Mouse (Mus musculus) forebrain, embryonic 16.5 days (tissue): ENCODE data around the gene Ctsd. TPM values are rescaled to one million over a fixed set of nuclear protein-coding genes. Genes with fewer than 3 reads are reported as not detected.

Experiments
- ATAC-seq: fragments of 200-750 bp; cut with Nextera tagmentation; 2 replicates; pipeline ENCODE4 v1.8.0; 2017; ENCODE audit warnings: mild to moderate bottlenecking, moderate library complexity
- H3K27ac ChIP-seq: fragments of 300-500 bp; sonication (generic); 2 replicates; pipeline ENCODE4 v1.5.1; 2014; ENCODE audit warnings: low read length, control low read depth
- H3K27me3 ChIP-seq: fragments of 300-500 bp; sonication (generic); replicated peaks from 2 replicates; pipeline ENCODE4 v1.6.1; 2014; ENCODE audit warnings: low read length; ENCODE audit not compliant: control insufficient read depth, insufficient read depth
- H3K36me3 ChIP-seq: fragments of 300-500 bp; sonication (generic); 2 replicates; pipeline ENCODE4 v1.6.1; 2014; ENCODE audit not compliant: control insufficient read depth, insufficient read depth
- H3K4me1 ChIP-seq: fragments of 300-500 bp; sonication (generic); replicated peaks from 2 replicates; pipeline ENCODE4 v1.6.1; 2014; ENCODE audit warnings: low read length; ENCODE audit not compliant: control insufficient read depth, insufficient read depth
- H3K4me2 ChIP-seq: fragments of 300-500 bp; sonication (generic); 2 replicates; pipeline ENCODE4 v1.6.1; 2014; ENCODE audit warnings: mild to moderate bottlenecking, low read length, control low read depth
- H3K4me3 ChIP-seq: fragments of 300-500 bp; sonication (generic); replicated peaks from 2 replicates; pipeline ENCODE4 v1.5.1; 2014; ENCODE audit warnings: mild to moderate bottlenecking, low read length, control low read depth
- H3K9ac ChIP-seq: fragments of 300-500 bp; sonication (generic); replicated peaks from 2 replicates; pipeline ENCODE4 v1.6.1; 2014; ENCODE audit warnings: low read depth, low read length, control low read depth
- H3K9me3 ChIP-seq: fragments of 300-500 bp; sonication (generic); 2 replicates; pipeline ENCODE4 v1.6.1; 2016; ENCODE audit warnings: low read length; ENCODE audit not compliant: control insufficient read depth
- WGBS: fragments of 180-500 bp; shearing (Covaris S2); extraction: QIAGEN DNeasy Blood & Tissue Kit; methylation state at CpG from one replicate; pipeline ENCODE4 v1.1.7; 2014; 5-methylcytosine and 5-hydroxymethylcytosine counted together
- polyA plus RNA-seq: library from polyadenylated mRNA; unstranded; fragments of >200 nt; fragmentation: Nextera tagmentation; extraction: Ambion mirVana; gene quantifications from 2 replicates; pipeline ENCODE4 v1.2.1, GENCODE M21; 2015

The Ctsd gene
- polyA plus RNA-seq, 1 experiment from 2014 or later: 203 TPM

DNA sequence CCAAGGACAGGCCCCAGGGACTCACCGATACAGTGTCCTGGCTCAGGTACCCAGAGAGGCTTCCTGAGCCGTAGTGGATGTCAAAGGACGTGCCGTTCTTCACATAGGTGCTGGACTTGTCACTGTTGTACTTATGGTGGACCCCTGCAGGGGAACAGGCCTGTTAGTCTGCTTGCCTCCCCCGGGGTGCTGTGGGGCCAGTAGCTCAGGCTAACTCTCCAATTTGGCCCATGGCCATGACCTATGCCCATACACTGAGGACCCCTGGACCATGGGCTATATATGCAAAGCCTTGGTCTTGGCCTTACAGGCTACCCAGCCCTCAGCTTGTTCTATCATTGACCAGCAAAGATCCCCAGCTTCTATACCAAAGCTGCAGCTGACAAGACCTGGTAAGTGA, 5.3 kb downstream of the Ctsd start, which contains the start of gene Gm49369:
Gm49369 (minus strand) TSS at position 101 of the 400 bp plus-strand sequence.
- no peak within 1 kb of the TSS for H3K4me2 ChIP-seq
- H3K4me1 ChIP-seq: peaks cover 15% of the 10 kb centered on the region
- H3K9me3 ChIP-seq: no peaks in the 10 kb centered on the region
- no peak within 1 kb of the TSS for H3K4me3 ChIP-seq
- no peaks in the 10 kb centered on the region for H3K27me3 ChIP-seq
- peaks cover 46% of the 10 kb centered on the region for H3K36me3 ChIP-seq
- H3K9ac ChIP-seq: no peak within 1 kb of the TSS
- ATAC-seq: no peak
- 97% methylated on average over 5 of the region's 5 CpGs for WGBS
- H3K27ac ChIP-seq: no peak within 1 kb of the TSS

DNA sequence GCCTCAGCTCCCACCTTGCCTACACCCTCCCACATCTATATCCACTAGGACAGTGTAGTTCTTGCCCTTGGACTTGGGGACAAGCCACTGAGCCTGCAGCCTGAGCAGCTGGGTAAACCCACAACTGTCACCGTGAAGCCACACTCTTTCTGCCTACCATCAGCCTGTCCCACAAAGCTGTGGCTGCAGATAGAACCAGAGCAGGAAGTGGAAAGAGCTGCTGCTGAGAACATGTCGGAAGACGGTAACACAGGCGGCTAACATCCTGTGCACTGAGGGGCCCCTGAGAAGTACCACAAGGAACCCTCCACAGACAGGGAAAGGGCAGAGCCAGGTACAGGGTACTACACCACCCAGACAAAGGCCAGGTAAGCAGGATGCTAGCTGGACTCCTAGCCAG, 6.7 kb downstream of the Ctsd start:
- H3K4me3 ChIP-seq: no peak overlapping the region
- no peaks in the 10 kb centered on the region for H3K9me3 ChIP-seq
- no peak overlapping the region for H3K4me2 ChIP-seq
- peaks cover 5% of the 10 kb centered on the region for H3K4me1 ChIP-seq
- H3K36me3 ChIP-seq: peaks cover 54% of the 10 kb centered on the region
- H3K27ac ChIP-seq: no peak overlapping the region
- WGBS: 96% methylated on average over 4 of the region's 4 CpGs
- no peak overlapping the region for H3K9ac ChIP-seq
- no peaks in the 10 kb centered on the region for H3K27me3 ChIP-seq
- no peak for ATAC-seq

DNA sequence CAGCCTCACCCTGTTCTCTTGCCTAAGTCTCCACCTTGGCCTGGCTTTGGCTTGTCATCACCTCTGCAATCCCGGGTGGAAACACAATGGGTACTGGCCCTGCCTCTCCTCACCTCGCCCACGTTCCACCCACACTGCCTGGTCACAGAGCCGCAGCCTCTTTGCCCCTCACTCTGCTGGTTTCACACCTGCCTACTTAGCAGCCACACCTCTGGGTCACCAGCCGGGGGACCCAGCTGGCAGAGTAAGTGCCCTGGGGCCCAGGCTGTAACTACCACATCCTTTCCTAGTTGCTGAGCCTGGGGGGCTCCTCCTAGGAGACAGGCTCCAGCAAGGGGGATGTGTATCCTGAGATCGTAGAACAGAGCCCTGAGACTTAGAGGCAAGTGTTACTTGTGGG, 8.7 kb downstream of the Ctsd start:
- peaks cover 53% of the 10 kb centered on the region for H3K36me3 ChIP-seq
- WGBS: 90% methylated on average over 6 of the region's 6 CpGs
- no peak overlapping the region for H3K4me3 ChIP-seq
- H3K9ac ChIP-seq: no peak overlapping the region
- no peaks in the 10 kb centered on the region for H3K27me3 ChIP-seq
- H3K9me3 ChIP-seq: no peaks in the 10 kb centered on the region
- no peak overlapping the region for H3K4me2 ChIP-seq
- ATAC-seq: no peak
- H3K4me1 ChIP-seq: no peaks in the 10 kb centered on the region
- no peak overlapping the region for H3K27ac ChIP-seq

DNA sequence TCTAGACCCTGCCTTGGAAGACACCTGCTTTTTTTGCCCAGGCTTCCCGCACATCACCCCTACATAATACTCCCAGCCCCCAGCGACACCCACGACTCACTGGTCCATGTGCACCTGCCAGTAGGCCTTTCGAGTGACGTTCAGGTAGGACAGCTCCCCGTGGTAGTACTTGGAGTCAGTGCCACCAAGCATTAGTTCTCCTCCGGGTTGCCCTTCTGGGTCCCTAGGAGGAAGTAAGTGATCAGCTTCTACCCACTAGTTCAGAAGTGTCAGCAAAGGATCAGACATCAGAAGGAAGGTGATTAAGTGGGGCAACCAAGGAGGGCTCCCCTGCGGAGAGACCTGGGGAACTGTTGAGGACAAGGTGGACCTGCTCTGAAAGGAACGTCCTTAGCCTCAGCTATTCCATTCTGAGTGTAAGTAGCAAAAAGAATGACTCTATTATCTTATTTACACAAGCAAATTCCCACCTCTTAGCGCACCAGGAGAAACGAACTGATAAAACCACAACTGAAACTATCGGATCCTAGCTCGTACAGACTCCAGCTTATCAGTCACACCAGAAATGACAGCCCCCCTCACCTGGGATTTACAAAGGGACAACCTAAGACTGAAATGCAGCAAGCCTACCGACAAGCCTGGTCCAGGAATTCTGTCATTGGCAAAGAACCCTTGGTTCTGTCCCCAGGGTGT, 10.5 kb downstream of the Ctsd start:
- no peaks in the 10 kb centered on the region for H3K9me3 ChIP-seq
- H3K9ac ChIP-seq: no peak overlapping the region
- no peak overlapping the region for H3K4me3 ChIP-seq
- WGBS: 92% methylated on average over 14 of the region's 14 CpGs
- no peak overlapping the region for H3K4me2 ChIP-seq
- peaks cover 45% of the 10 kb centered on the region for H3K36me3 ChIP-seq
- H3K27me3 ChIP-seq: peaks cover 7% of the 10 kb centered on the region
- ATAC-seq: no peak
- H3K27ac ChIP-seq: no peak overlapping the region
- H3K4me1 ChIP-seq: no peaks in the 10 kb centered on the region; the same call in 1 of the 2 replicates

DNA sequence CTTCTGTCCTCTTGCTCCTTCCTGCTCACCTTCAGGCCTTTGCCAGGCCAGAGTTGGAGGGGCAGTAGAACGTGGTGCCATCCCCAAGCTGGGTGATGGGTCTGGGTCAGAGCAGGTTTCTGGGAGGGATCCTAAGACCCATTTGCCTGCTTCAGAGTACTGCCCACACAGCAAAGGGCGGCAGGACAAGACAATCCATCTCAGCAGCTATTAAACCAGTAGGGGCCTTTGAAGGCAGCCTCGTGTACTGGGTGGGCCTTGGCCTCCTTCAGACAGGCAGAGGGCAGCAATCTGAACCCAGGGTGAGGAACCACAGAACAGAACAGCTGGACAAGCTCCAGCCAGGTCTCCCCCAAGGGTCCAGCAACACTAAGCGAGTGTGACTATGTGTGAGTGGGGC, 11.7 kb downstream of the Ctsd start:
- Histone ChIP-seq H3K27ac (no peak overlapping the region), H3K4me1 (peaks cover 13% of the 10 kb centered on the region)

DNA sequence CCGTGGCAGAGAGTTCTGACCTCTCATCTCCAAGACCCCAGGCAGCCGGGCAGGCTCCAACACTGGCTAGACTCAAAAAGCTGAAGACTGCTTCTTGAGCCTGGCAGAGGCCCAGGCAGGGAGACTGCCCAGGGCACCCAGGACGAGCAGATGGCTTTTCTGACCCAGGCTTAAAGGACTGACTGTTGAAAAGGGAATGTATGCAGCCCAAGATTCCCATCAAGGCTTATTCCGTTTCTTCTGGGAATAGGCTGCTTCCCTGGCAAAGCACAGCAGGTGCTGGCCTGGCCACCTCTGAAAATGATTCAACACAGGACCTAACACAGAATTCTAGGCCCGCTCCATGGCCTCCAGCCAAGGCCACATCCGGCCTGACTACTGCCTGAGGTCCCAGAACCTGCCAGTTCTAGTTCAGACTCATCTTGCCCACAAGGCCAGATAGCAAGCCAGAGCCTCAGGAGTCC, 12.5 kb downstream of the Ctsd start:
- Histone ChIP-seq H3K4me1 (peaks cover 15% of the 10 kb centered on the region), H3K4me3 (no peak overlapping the region), H3K36me3 (peaks cover 31% of the 10 kb centered on the region), H3K9ac (no peak overlapping the region), H3K4me2 (no peak overlapping the region), H3K27ac (no peak overlapping the region), H3K27me3 (peaks cover 22% of the 10 kb centered on the region), H3K9me3 (no peaks in the 10 kb centered on the region)
- ATAC-seq: no peak
- WGBS: 76% methylated on average over 6 of the region's 6 CpGs

More for the DNA sequence above, 11.7 kb downstream of the Ctsd start:
- Histone ChIP-seq H3K9ac (no peak overlapping the region), H3K9me3 (no peaks in the 10 kb centered on the region), H3K4me3 (no peak overlapping the region), H3K36me3 (peaks cover 33% of the 10 kb centered on the region), H3K4me2 (no peak overlapping the region), H3K27me3 (peaks cover 18% of the 10 kb centered on the region)
- no peak for ATAC-seq
- WGBS: 82% methylated on average over 4 of the region's 4 CpGs

DNA sequence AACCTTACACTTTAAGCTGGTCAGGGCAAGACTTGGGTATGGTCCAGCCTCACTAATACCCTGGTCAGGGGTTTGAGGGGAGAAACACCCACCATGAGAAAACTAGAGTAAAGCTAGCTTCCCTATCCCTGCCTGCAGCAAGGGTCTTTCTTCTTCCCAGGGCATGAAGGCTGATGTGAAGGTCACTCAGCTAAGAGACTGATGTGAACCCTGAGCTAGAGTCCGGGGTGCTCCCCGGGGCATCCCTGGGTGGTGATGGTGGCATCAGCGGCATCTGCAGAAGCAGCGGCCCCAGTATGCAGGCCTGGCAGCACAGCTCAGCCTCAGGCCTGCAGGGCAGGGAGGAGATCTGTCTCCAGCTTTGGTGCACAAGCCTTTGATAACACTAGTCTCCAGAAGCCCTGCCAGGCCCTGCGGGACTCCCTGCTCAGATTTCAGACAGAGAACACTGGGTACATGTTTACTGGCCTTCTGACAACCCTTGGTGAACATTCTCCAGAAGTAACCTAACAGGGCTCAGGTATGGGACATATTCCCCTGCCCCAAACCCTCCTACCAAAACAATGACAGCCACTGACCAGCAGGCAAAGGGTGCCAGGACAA, 13.3 kb downstream of the Ctsd start:
- Histone ChIP-seq H3K27ac (no peak overlapping the region), H3K36me3 (peaks cover 28% of the 10 kb centered on the region), H3K27me3 (peaks cover 22% of the 10 kb centered on the region), H3K4me2 (no peak overlapping the region), H3K4me1 (peaks cover 15% of the 10 kb centered on the region), H3K9me3 (no peaks in the 10 kb centered on the region), H3K9ac (no peak overlapping the region), H3K4me3 (no peak overlapping the region)
- 97% methylated on average over 5 of the region's 5 CpGs for WGBS
- ATAC-seq: no peak

DNA sequence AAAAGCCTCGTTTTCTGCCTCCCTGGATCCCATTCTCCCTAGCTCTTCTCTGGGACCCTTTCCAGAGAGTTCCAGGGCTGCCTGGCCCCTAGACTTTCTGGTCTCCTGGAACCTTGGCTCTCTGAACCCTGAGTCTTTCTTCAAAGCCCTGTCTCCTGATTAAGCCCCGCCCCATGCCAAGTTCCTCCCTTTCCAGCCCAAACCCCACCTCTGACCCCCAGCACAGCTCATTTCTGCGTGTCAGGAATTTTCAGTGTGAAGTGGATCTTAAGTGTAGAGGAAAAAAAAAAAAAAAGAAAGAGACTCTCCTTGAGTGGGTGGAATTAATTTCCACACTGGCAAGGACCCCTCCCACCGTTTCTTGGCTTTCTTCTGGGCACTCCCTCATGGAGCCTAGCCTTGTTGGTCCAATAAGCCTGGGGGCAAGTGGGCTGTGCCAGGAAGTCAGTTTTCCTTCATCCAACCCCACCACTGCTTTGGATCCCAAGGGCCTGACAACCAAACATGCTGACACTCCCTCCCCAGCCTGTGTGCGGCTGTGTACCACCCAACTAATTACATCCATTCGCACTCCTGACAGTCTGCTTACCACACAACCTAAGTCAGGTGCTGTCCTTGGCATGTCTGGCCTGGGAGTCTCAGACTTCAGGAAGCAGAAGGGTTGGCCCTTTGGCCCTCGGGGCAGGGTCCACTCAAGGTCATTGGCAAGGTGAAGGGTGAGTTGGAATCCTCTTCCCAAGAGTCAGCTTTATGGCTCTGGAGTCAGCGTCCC, 14.0 kb downstream of the Ctsd start, which contains the start of gene Ifitm10:
Ifitm10 (minus strand) TSS at position 113 of the 772 bp plus-strand sequence.
- 71% methylated on average over 8 of the region's 8 CpGs for WGBS
- peaks cover 22% of the 10 kb centered on the region for H3K36me3 ChIP-seq
- peaks cover 22% of the 10 kb centered on the region for H3K27me3 ChIP-seq
- no peak within 1 kb of the TSS; the same call in 1 of the 2 replicates for H3K4me3 ChIP-seq
- ATAC-seq: no peak
- H3K4me1 ChIP-seq: peaks cover 15% of the 10 kb centered on the region
- H3K4me2 ChIP-seq: no peak within 1 kb of the TSS
- no peaks in the 10 kb centered on the region for H3K9me3 ChIP-seq
- no peak within 1 kb of the TSS for H3K27ac ChIP-seq
- H3K9ac ChIP-seq: no peak within 1 kb of the TSS

DNA sequence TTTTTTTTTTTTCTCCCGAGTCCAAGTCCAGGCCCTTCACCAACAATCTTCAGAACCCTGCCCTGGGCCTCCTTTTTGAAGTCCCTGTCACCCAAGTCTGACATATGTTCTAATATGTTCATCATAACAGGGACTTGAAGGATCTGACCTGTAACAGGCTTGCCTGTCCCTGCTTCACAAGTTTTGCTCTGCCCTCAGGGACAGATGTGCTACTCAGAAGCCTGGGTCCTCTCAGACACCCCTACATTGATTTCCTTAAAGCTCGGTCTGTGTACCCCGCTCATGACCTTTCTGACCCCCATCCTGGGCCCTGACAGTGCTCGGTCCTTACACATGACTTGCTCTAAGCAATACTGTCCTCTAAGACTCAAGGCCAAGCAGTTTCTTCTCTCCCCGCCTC, 14.8 kb downstream of the Ctsd start:
- Histone ChIP-seq H3K4me1 (peaks cover 15% of the 10 kb centered on the region), H3K9me3 (no peaks in the 10 kb centered on the region), H3K36me3 (peaks cover 17% of the 10 kb centered on the region), H3K27ac (no peak overlapping the region), H3K4me2 (no peak overlapping the region), H3K4me3 (no peak overlapping the region), H3K9ac (no peak overlapping the region), H3K27me3 (peaks cover 22% of the 10 kb centered on the region)
- no peak for ATAC-seq
- WGBS: 73% methylated on average over 5 of the region's 5 CpGs
